ENCODE assay signal across 8 mouse cellular contexts in genomic region chr5:114091057-114091807, GRCm38 (mm10). TPM values are rescaled to one million over a fixed set of nuclear protein-coding genes. Genes with fewer than 3 reads are reported as not detected.
DNase-seq lines count a peak whose midpoint lies in the region; ATAC-seq and TF ChIP-seq lines count a peak whose summit lies in the region.

Gene Svop (minus strand): TSS chr5:114091570.

- TF ChIP-seq CTCF in liver, embryonic 14.5 days (IDR thresholded peaks at IDR 0.05; ENCODE audit: low read depth), result no peak
- TF ChIP-seq CTCF in thymus, adult 2 months (IDR thresholded peaks at IDR 0.05; ENCODE audit: borderline replicate concordance, control insufficient read depth, extremely low read depth, insufficient read depth, low read length, poor library complexity), result no peak

- peak within 1 kb of the TSS; percentile 57 for H3K4me3 ChIP-seq in forebrain, embryonic 12.5 days (replicated peaks)
- no peak within 1 kb of the TSS for H3K4me3 ChIP-seq in liver, embryonic 14.5 days (ENCODE audit: insufficient read depth in 1 of 2, low read depth in 2 of 2, low read length in 2 of 2)
- peak within 1 kb of the TSS; percentile 53 for H3K4me3 ChIP-seq in neural tube, embryonic 12.5 days
- H3K4me3 ChIP-seq in thymus, adult 2 months (ENCODE audit: control insufficient read depth, insufficient read depth, low read length), result no peak within 1 kb of the TSS

- peak; percentile 51 for DNase-seq in CD4-positive helper T cell, adult 2 months (ENCODE audit: low read depth, low spot score)
- peak; percentile 47 for DNase-seq in c-Kit-positive CD71-positive TER-119-negative erythroid progenitor cells, embryonic 14.5 days (ENCODE audit: low read depth)
- DNase-seq in heart, postnatal 10 days, result peak; percentile 80 to 86
- peak; percentile 74 to 90 for DNase-seq in kidney, postnatal 36 days
- DNase-seq in liver, embryonic 14.5 days (ENCODE audit: low read depth in 3 of 3, low spot score in 3 of 3), result peak; percentile 16 to 32 (median 22)
- peak; percentile 30 for DNase-seq in thymus, adult 2 months

- intact Hi-C loops in heart, postnatal 10 days (cut with DNase I), result no loop called here

- H3K36me3 ChIP-seq in forebrain, embryonic 12.5 days (replicated peaks), result no peaks in the 10 kb centered on the region
- no peaks in the 10 kb centered on the region for H3K36me3 ChIP-seq in liver, embryonic 14.5 days (replicated peaks; ENCODE audit: control insufficient read depth, insufficient read depth, low read depth)
- no peaks in the 10 kb centered on the region for H3K36me3 ChIP-seq in neural tube, embryonic 12.5 days
- H3K36me3 ChIP-seq in thymus, adult 2 months (ENCODE audit: control insufficient read depth, insufficient read depth, low read length), result no peaks in the 10 kb centered on the region

- no peaks in the 10 kb centered on the region for H3K9me3 ChIP-seq in forebrain, embryonic 12.5 days
- H3K9me3 ChIP-seq in liver, embryonic 14.5 days (ENCODE audit: control insufficient read depth, low read length), result no peaks in the 10 kb centered on the region
- H3K9me3 ChIP-seq in neural tube, embryonic 12.5 days, result no peaks in the 10 kb centered on the region

- H3K4me2 ChIP-seq in forebrain, embryonic 12.5 days, result peak within 1 kb of the TSS; percentile 56
- H3K4me2 ChIP-seq in liver, embryonic 14.5 days (ENCODE audit: low read depth), result no peak within 1 kb of the TSS
- peak within 1 kb of the TSS; percentile 62 for H3K4me2 ChIP-seq in neural tube, embryonic 12.5 days (replicated peaks)

- 2% methylated on average over 35 of the region's 40 CpGs for WGBS in forebrain, embryonic 12.5 days
- 4% methylated on average over 40 of the region's 40 CpGs for WGBS in liver, embryonic 14.5 days (ENCODE audit: insufficient replicate concordance)
- 3% methylated on average over 40 of the region's 40 CpGs for WGBS in neural tube, embryonic 12.5 days
- 4% methylated on average over 40 of the region's 40 CpGs for WGBS in thymus, adult 2 months

- H3K4me1 ChIP-seq in forebrain, embryonic 12.5 days, result peaks cover 18% of the 10 kb centered on the region
- no peaks in the 10 kb centered on the region for H3K4me1 ChIP-seq in liver, embryonic 14.5 days (replicated peaks; ENCODE audit: control insufficient read depth in 2 of 2, insufficient read depth in 2 of 2, low read length in 1 of 2)
- H3K4me1 ChIP-seq in neural tube, embryonic 12.5 days, result peaks cover 6% of the 10 kb centered on the region; the same call in 1 of the 2 replicates
- H3K4me1 ChIP-seq in thymus, adult 2 months (replicated peaks; ENCODE audit: control insufficient read depth, insufficient read depth, low read length), result peaks cover 2% of the 10 kb centered on the region; the same call in 1 of the 2 replicates

- ATAC-seq in forebrain, embryonic 12.5 days (ENCODE audit: low FRiP score), result peak; percentile 91
- ATAC-seq in liver, embryonic 14.5 days (ENCODE audit: insufficient read depth), result no peak
- ATAC-seq in neural tube, embryonic 12.5 days (ENCODE audit: low FRiP score, low read depth), result peak; percentile 77

- peak within 1 kb of the TSS; percentile 73 for H3K9ac ChIP-seq in forebrain, embryonic 12.5 days
- H3K9ac ChIP-seq in liver, embryonic 14.5 days (replicated peaks), result no peak within 1 kb of the TSS
- peak within 1 kb of the TSS; percentile 70 for H3K9ac ChIP-seq in neural tube, embryonic 12.5 days

- no peak for TF ChIP-seq EP300 in liver, embryonic 14.5 days (IDR thresholded peaks at IDR 0.05; ENCODE audit: low read depth)

- H3K27me3 ChIP-seq in forebrain, embryonic 12.5 days, result peaks cover 10% of the 10 kb centered on the region; the same call in 1 of the 2 replicates
- H3K27me3 ChIP-seq in liver, embryonic 14.5 days (ENCODE audit: control insufficient read depth, insufficient read depth, low read length), result no peaks in the 10 kb centered on the region; the same call in none of the 2 replicates
- no peaks in the 10 kb centered on the region for H3K27me3 ChIP-seq in neural tube, embryonic 12.5 days (replicated peaks)
- H3K27me3 ChIP-seq in thymus, adult 2 months (ENCODE audit: control insufficient read depth, insufficient read depth, low read length), result no peaks in the 10 kb centered on the region

- peak within 1 kb of the TSS; percentile 81 for H3K27ac ChIP-seq in forebrain, embryonic 12.5 days
- H3K27ac ChIP-seq in liver, embryonic 14.5 days, result no peak within 1 kb of the TSS
- H3K27ac ChIP-seq in neural tube, embryonic 12.5 days, result peak within 1 kb of the TSS; percentile 67
- no peak within 1 kb of the TSS for H3K27ac ChIP-seq in thymus, adult 2 months (ENCODE audit: control insufficient read depth, insufficient read depth, low read length)

- no peak for TF ChIP-seq POLR2A in thymus, adult 2 months (IDR thresholded peaks at IDR 0.05; ENCODE audit: control insufficient read depth, extremely low read depth, insufficient read depth, low read length, poor library complexity)

RNA-seq across cellular contexts. Expression of gene Svop, which starts in this region (rescaled TPM):
- 40.2 and 45.7 TPM in 2 replicates for polyA plus RNA-seq in forebrain, embryonic 12.5 days (2016; fragmentation: Nextera tagmentation; extraction: Ambion mirVana)
- not detected for total RNA-seq in heart, postnatal 10 days (2021)
- 0.11 TPM in 1 of 2 replicates, not detected in the other for polyA plus RNA-seq in liver, embryonic 14.5 days (2012; rRNA removed)
- 0.06 TPM in 1 of 2 replicates, not detected in the other for polyA plus RNA-seq in liver, embryonic 14.5 days (2014; fragmentation: Nextera tagmentation; extraction: Ambion mirVana)
- polyA plus RNA-seq in neural tube, embryonic 12.5 days (2016; fragmentation: Nextera tagmentation; extraction: Ambion mirVana), result 59.8 and 63.9 TPM in 2 replicates
- 0.05 TPM in 1 of 2 replicates, not detected in the other for polyA plus RNA-seq in thymus, adult 2 months (2012; rRNA removed)

Comparison
In these comparisons a context has a peak if more than half of its experiments do, and no peak if none do; other contexts are left out.
1. RNA of gene Svop (polyA plus RNA-seq): 59.8 to 63.9 TPM in neural tube, embryonic 12.5 days and 40.2 to 45.7 TPM in forebrain, embryonic 12.5 days; 0.05 TPM in thymus, adult 2 months and 0.06 to 0.11 TPM in liver, embryonic 14.5 days; every median in the first group is over 10 times any median in the second.
2. Peak in DNase-seq in heart, postnatal 10 days; RNA of the gene not detected or under 1 TPM.
3. Peak in DNase-seq in liver, embryonic 14.5 days; RNA of the gene not detected or under 1 TPM.
4. Peak in DNase-seq in thymus, adult 2 months; RNA of the gene not detected or under 1 TPM.
5. DNase-seq: peak in every context shown above with its lines; median percentile 83 in heart, postnatal 10 days; 82 in kidney, postnatal 36 days; 51 in CD4-positive helper T cell, adult 2 months; 47 in c-Kit-positive CD71-positive TER-119-negative erythroid progenitor cells, embryonic 14.5 days; 30 in thymus, adult 2 months; 22 in liver, embryonic 14.5 days.
6. H3K27ac ChIP-seq: peak in forebrain, embryonic 12.5 days (single experiment) and neural tube, embryonic 12.5 days (single experiment); none in liver, embryonic 14.5 days (single experiment) and thymus, adult 2 months (single experiment).
7. H3K4me3 ChIP-seq: peak in forebrain, embryonic 12.5 days (single experiment) and neural tube, embryonic 12.5 days (single experiment); none in liver, embryonic 14.5 days (0 of 2) and thymus, adult 2 months (single experiment).